Mouse (Mus musculus) megakaryocyte-erythroid progenitor cell, adult 5 weeks (primary cell): ENCODE results near the gene Gltpd2. TPM values are rescaled to one million over a fixed set of nuclear protein-coding genes. Genes with fewer than 3 reads are reported as not detected.

Experiments used
- polyA plus RNA-seq: library from polyadenylated mRNA; stranded (reverse); fragments of >175 nt; gene quantifications from 2 replicates; pipeline ENCODE4 v1.2.3, GENCODE M21; 2012

The Gltpd2 gene
- not detected in 2 replicates for polyA plus RNA-seq

GRCm38 (mm10) chr11:70518923-70519322, at the start of gene Gltpd2:
Gene Gltpd2 (plus strand): TSS chr11:70519196.

DNA sequence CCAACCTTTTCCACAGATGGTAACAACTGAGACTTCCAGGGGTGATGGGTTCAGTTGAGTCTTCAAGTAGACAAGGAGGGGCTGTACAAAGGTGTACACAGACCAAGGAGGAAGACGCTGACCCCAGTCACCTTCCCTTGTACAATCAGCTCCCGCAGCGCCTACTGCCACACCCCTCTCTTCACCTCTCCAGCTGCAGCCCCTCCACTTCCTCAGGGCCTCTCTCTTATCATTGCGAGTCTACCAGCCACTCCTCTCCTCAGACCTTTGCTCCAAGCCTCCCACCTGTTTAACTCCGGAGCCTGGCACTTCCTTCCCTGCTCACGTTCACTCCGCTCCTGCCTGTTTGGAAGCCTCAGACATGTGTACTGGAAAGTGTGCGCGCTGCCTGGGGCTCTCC, 14.0 kb upstream of the Gltpd2 start, which contains the start of gene Tm4sf5:
Gene Tm4sf5 (plus strand): TSS at position 275 of the 400 bp plus-strand sequence.

DNA sequence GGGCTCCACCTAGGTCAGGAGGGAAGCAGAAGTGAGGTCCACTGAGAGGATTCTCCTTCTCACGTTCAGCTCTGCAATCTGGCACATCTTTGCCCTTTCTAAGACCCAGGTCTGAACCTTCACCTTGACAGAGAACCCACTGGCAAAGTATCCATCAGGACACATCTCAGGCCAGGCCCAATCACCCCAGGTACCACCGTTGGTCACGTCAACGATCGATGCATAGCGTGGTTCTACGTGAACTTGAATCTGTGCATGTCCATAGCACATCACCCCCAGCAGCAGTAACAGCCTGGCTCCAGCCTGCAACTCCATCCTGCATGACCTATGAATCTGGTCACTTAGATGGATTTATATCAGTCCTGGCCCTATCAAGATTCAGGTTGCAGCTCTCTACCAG, 4.7 kb upstream of the Gltpd2 start, which contains the start of gene Vmo1:
Gene Vmo1 (minus strand): TSS at position 329 of the 400 bp plus-strand sequence.

DNA sequence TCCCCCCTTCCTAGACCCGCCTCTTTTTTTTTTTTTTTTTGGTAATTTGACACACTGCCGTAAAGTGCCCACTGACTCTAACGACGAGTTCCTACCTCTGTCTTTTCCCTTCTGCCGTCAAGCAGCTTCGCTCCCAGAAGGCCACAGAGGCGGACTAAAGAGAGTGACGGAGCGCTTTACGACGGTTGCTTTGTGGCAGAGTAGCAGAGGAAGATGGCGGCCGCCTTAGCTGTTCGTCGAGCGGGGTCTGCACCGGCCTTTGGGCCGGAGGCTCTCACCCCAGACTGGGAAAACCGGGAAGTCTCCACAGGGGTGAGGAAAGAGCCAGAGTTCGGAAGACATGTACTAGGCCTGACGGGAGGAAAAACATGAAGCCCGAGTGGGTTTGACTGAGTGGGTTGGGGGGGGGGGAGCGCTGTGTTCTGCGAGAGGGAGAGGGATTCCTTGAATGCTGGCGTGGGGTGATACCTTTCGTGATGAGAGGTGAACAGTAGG, 6.2 kb downstream of the Gltpd2 start, which contains the start of gene Psmb6:
Gene Psmb6 (plus strand): TSS at position 184 of the 495 bp plus-strand sequence.

DNA sequence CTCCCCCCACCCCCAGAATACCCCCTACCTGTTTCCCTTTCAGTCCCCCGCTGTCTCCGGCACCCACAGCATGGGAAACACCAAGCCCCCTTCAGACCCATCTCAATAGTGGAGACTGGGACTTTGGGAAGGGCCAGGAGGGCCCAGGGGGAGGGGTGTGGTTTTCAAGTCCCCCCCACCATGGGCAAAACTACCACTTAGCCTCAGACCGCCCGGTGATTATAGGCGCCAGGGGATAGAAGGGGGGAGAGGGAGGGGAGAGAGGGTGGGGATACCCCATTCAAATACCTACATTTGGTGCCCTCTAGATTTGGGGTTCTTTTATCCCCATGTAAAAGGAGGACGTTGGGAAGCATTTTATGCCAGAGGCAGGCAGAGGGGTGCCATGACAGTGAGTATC, 13.8 kb downstream of the Gltpd2 start, which contains the start of gene Gm40193:
Gene Gm40193 (minus strand): TSS at position 101 of the 400 bp plus-strand sequence.

DNA sequence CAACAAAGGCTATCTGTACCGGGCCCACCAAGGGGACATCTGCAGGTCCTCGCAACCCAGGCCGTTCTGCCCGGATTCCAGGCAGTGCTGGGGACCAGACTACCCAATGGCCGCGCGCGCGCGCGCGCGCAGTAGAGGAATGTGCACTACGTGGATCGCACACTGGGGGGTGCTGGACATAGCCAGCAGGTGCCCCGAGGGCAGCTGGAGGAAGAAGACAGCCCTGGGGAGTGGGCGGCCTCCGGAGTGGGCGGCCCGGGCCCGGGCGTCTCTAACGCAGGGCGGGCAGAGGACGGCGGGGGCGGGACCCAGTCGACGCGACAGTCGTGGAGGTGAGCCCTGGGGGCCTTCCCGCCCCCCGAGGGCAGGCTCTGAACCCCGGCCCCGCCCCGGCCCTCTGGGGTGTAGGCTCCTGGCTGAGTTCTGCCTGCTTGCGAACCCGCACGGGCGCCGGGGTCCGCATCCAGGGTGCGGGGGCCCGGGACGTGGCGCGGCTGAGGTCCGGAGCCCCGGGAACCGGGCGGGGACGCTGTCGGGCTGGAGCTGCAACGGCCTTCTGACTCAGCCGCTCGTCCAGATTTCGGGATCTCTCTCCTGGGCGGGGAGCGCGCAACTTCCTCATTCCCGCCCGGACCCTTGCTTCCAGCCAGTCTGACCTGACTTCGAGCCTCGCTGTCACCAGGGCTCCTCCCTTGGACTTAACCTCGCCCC, 21.0 kb downstream of the Gltpd2 start, which contains the start of gene Pld2:
Gene Pld2 (plus strand): TSS at position 188 of the 711 bp plus-strand sequence.

GRCm38 (mm10) chr11:70562287-70562994, 43.4 kb downstream of the Gltpd2 start, which contains the start of gene Mink1:
Gene Mink1 (plus strand): TSS chr11:70562881.

Other genes starting within 250 kb of the Gltpd2 start
- 0.18 and 0.60 TPM in 2 replicates for gene Alox12e, start 196.6 kb upstream of the Gltpd2 start, polyA plus RNA-seq
- gene Alox15, start 167.2 kb upstream of the Gltpd2 start, polyA plus RNA-seq = 0.28 and 0.83 TPM in 2 replicates
- 62.0 and 64.7 TPM in 2 replicates for gene Pelp1, start 109.2 kb upstream of the Gltpd2 start, polyA plus RNA-seq
- 349 and 402 TPM in 2 replicates for gene Arrb2, start 86.6 kb upstream of the Gltpd2 start, polyA plus RNA-seq
- 24.9 and 28.5 TPM in 2 replicates for gene Med11, start 67.3 kb upstream of the Gltpd2 start, polyA plus RNA-seq
- gene Zmynd15, start 59.8 kb upstream of the Gltpd2 start, polyA plus RNA-seq = 0.09 and 0.15 TPM in 2 replicates
- gene Cxcl16, start 59.2 kb upstream of the Gltpd2 start, polyA plus RNA-seq = 1.6 and 1.8 TPM in 2 replicates
- 0.42 TPM in 1 of 2 replicates, not detected in the other for gene Tm4sf5, start 14.0 kb upstream of the Gltpd2 start, polyA plus RNA-seq
- gene Vmo1, start 4.6 kb upstream of the Gltpd2 start, polyA plus RNA-seq = not detected in 2 replicates
- gene Psmb6, start 6.2 kb downstream of the Gltpd2 start, polyA plus RNA-seq = 185 and 211 TPM in 2 replicates
- not detected in 2 replicates for gene Gm40193, start 13.7 kb downstream of the Gltpd2 start, polyA plus RNA-seq
- gene Pld2, start 20.9 kb downstream of the Gltpd2 start, polyA plus RNA-seq = 1.1 TPM in 2 replicates
- gene Mink1, start 43.7 kb downstream of the Gltpd2 start, polyA plus RNA-seq = 117 and 179 TPM in 2 replicates
- gene 4930544D05Rik, start 96.7 kb downstream of the Gltpd2 start, polyA plus RNA-seq = 0.17 TPM in 1 of 2 replicates, not detected in the other
- gene Chrne, start 100.0 kb downstream of the Gltpd2 start, polyA plus RNA-seq = 1.0 and 1.2 TPM in 2 replicates
- gene Gp1ba, start 119.9 kb downstream of the Gltpd2 start, polyA plus RNA-seq = 3.5 and 6.6 TPM in 2 replicates
- 78.2 and 81.9 TPM in 2 replicates for gene Rnf167, start 128.0 kb downstream of the Gltpd2 start, polyA plus RNA-seq
- gene Slc25a11, start 128.3 kb downstream of the Gltpd2 start, polyA plus RNA-seq = 60.3 and 74.3 TPM in 2 replicates
- gene Pfn1, start 135.4 kb downstream of the Gltpd2 start, polyA plus RNA-seq = 3,087 and 3,292 TPM in 2 replicates
- gene Eno3, start 138.0 kb downstream of the Gltpd2 start, polyA plus RNA-seq = 3.1 and 4.0 TPM in 2 replicates
- gene Spag7, start 150.2 kb downstream of the Gltpd2 start, polyA plus RNA-seq = 143 and 161 TPM in 2 replicates
- 24.6 and 31.2 TPM in 2 replicates for gene Camta2, start 168.9 kb downstream of the Gltpd2 start, polyA plus RNA-seq
- gene Inca1, start 181.0 kb downstream of the Gltpd2 start, polyA plus RNA-seq = not detected in 2 replicates
- gene Kif1c, start 181.4 kb downstream of the Gltpd2 start, polyA plus RNA-seq = 18.0 and 20.3 TPM in 2 replicates
- gene Zfp3, start 245.0 kb downstream of the Gltpd2 start, polyA plus RNA-seq = 1.4 and 1.6 TPM in 2 replicates